Mouse (Mus musculus) central nervous system, embryonic 18 days (tissue): Measurements from ENCODE around the gene Olfr629. TPM values are rescaled to one million over a fixed set of nuclear protein-coding genes. Genes with fewer than 3 reads are reported as not detected.

ENCODE experiments used
- polyA plus RNA-seq: library from polyadenylated mRNA; depleted of rRNA; stranded (reverse); fragments of >200 nt; gene quantifications from 2 replicates; pipeline ENCODE4 v1.2.3, GENCODE M21; 2012; rRNA removed

Gene Olfr629
- not detected in 2 replicates for polyA plus RNA-seq

GRCm38 (mm10) chr7:103744843-103745242 is at the start of gene Olfr629:
TSS of gene Olfr629 (minus strand) at chr7:103744943.

GRCm38 (mm10) chr7:103791721-103792120 is 47.0 kb upstream of the Olfr629 start, which contains the start of gene Olfr67:
TSS of gene Olfr67 (minus strand) at chr7:103791821.

GRCm38 (mm10) chr7:103779598-103779997 is 34.9 kb upstream of the Olfr629 start, which contains the start of gene Olfr68:
TSS of gene Olfr68 (minus strand) at chr7:103779698.

GRCm38 (mm10) chr7:103771494-103771893 is 26.8 kb upstream of the Olfr629 start, which contains the start of gene Olfr69:
TSS of gene Olfr69 (minus strand) at chr7:103771594.

GRCm38 (mm10) chr7:103757233-103757632 is 12.5 kb upstream of the Olfr629 start, which contains the start of gene Olfr630:
TSS of gene Olfr630 (minus strand) at chr7:103757333.

GRCm38 (mm10) chr7:103730074-103730473 is 14.7 kb downstream of the Olfr629 start, which contains the start of gene Olfr628:
TSS of gene Olfr628 (plus strand) at chr7:103730374.

GRCm38 (mm10) chr7:103714371-103714770 is 30.4 kb downstream of the Olfr629 start, which contains the start of gene Olfr243:
TSS of gene Olfr243 (plus strand) at chr7:103714671.

Other genes with a start within 250 kb of the Olfr629 start
- not detected in 2 replicates for gene Olfr609, start 246.9 kb downstream of the Olfr629 start, polyA plus RNA-seq
- not detected in 2 replicates for gene Olfr610, start 232.8 kb downstream of the Olfr629 start, polyA plus RNA-seq
- gene Olfr611, start 224.1 kb downstream of the Olfr629 start, polyA plus RNA-seq, result not detected in 2 replicates
- not detected in 2 replicates for gene Olfr612, start 202.2 kb downstream of the Olfr629 start, polyA plus RNA-seq
- not detected in 2 replicates for gene Olfr613, start 196.9 kb downstream of the Olfr629 start, polyA plus RNA-seq
- not detected in 2 replicates for gene Olfr615, start 188.9 kb downstream of the Olfr629 start, polyA plus RNA-seq
- gene Olfr616, start 175.8 kb downstream of the Olfr629 start, polyA plus RNA-seq, result not detected in 2 replicates
- gene Olfr617, start 171.9 kb downstream of the Olfr629 start, polyA plus RNA-seq, result not detected in 2 replicates
- gene Olfr618, start 154.8 kb downstream of the Olfr629 start, polyA plus RNA-seq, result not detected in 2 replicates
- not detected in 2 replicates for gene Olfr619, start 144.4 kb downstream of the Olfr629 start, polyA plus RNA-seq
- gene Olfr620, start 132.4 kb downstream of the Olfr629 start, polyA plus RNA-seq, result not detected in 2 replicates
- gene Olfr622, start 102.2 kb downstream of the Olfr629 start, polyA plus RNA-seq, result not detected in 2 replicates
- gene Olfr623, start 81.2 kb downstream of the Olfr629 start, polyA plus RNA-seq, result not detected in 2 replicates
- not detected in 2 replicates for gene Olfr624, start 73.8 kb downstream of the Olfr629 start, polyA plus RNA-seq
- gene Olfr625-ps1, start 62.2 kb downstream of the Olfr629 start, polyA plus RNA-seq, result not detected in 2 replicates
- gene Olfr243, start 30.3 kb downstream of the Olfr629 start, polyA plus RNA-seq, result not detected in 2 replicates
- gene Olfr628, start 14.6 kb downstream of the Olfr629 start, polyA plus RNA-seq, result not detected in 2 replicates
- not detected in 2 replicates for gene Olfr630, start 12.4 kb upstream of the Olfr629 start, polyA plus RNA-seq
- gene Olfr69, start 26.7 kb upstream of the Olfr629 start, polyA plus RNA-seq, result not detected in 2 replicates
- not detected in 2 replicates for gene Olfr68, start 34.8 kb upstream of the Olfr629 start, polyA plus RNA-seq
- gene Olfr67, start 46.9 kb upstream of the Olfr629 start, polyA plus RNA-seq, result not detected in 2 replicates
- gene Hbb-bt, start 69.1 kb upstream of the Olfr629 start, polyA plus RNA-seq, result 211 and 248 TPM in 2 replicates
- gene Hbb-bs, start 83.2 kb upstream of the Olfr629 start, polyA plus RNA-seq, result 1,468 and 1,656 TPM in 2 replicates
- gene Hbb-bh2, start 95.6 kb upstream of the Olfr629 start, polyA plus RNA-seq, result not detected in 2 replicates
- gene Hbb-bh1, start 98.2 kb upstream of the Olfr629 start, polyA plus RNA-seq, result not detected in 2 replicates
- gene Hbb-y, start 108.3 kb upstream of the Olfr629 start, polyA plus RNA-seq, result 1.0 and 1.8 TPM in 2 replicates
- gene Olfr66, start 141.3 kb upstream of the Olfr629 start, polyA plus RNA-seq, result not detected in 2 replicates
- not detected in 2 replicates for gene Olfr64, start 149.5 kb upstream of the Olfr629 start, polyA plus RNA-seq
- gene Olfr65, start 158.5 kb upstream of the Olfr629 start, polyA plus RNA-seq, result not detected in 2 replicates
- not detected in 2 replicates for gene Olfr631, start 183.9 kb upstream of the Olfr629 start, polyA plus RNA-seq
- 0.03 TPM in 1 of 2 replicates, not detected in the other for gene Olfr632, start 189.4 kb upstream of the Olfr629 start, polyA plus RNA-seq
- not detected in 2 replicates for gene Olfr633, start 199.5 kb upstream of the Olfr629 start, polyA plus RNA-seq
- not detected in 2 replicates for gene Olfr635, start 226.2 kb upstream of the Olfr629 start, polyA plus RNA-seq